Comparison of ENCODE assay signal across 21 mouse cellular contexts in the genomic region with DNA sequence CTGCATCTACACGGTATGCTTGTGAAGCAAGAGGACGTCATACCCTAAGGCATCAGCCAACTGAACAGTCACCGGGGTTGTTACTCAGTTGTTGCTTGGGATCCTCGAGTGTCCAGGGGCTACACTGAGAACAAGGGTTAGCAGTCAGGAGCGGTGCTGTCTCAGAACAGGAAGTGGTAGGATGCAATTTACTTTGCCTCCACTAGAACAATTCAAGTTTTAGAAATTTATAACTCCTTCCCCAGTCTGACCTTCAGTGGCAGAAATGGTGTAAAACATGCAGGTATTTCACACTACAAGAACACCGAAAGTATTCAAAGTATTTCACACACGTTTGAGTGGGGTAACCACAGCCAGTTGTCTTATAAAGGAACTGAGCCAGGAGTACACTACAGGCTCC.
DNase-seq lines count a peak whose midpoint lies in the region; ATAC-seq and TF ChIP-seq lines count a peak whose summit lies in the region.
"Had no signal": no experiment of that assay in that cellular context is flagged by ENCODE, and none has a peak within 500 bp of the region (broad histone marks: within the 10 kb centered on the region; RNA-seq: fewer than 3 reads in every experiment).

No protein-coding gene starts in this region.

- H3K36me3 ChIP-seq in midbrain, postnatal 0 days (ENCODE audit: insufficient read depth, low read length) = no peaks in the 10 kb centered on the region
- H3K36me3 ChIP-seq: embryonic facial prominence, embryonic 12.5 days; forebrain, embryonic 15.5 days; heart, embryonic 12.5 days; hindbrain, embryonic 12.5 days; intestine, embryonic 15.5 days had no signal

- no peaks in the 10 kb centered on the region for H3K4me1 ChIP-seq in midbrain, postnatal 0 days (ENCODE audit: insufficient read depth, low read length)
- H3K4me1 ChIP-seq: embryonic facial prominence, embryonic 12.5 days; forebrain, embryonic 15.5 days; heart, embryonic 12.5 days; hindbrain, embryonic 12.5 days; intestine, embryonic 15.5 days had no signal

- no peak overlapping the region for H3K4me3 ChIP-seq in midbrain, postnatal 0 days (ENCODE audit: low read depth, low read length)
- H3K4me3 ChIP-seq: embryonic facial prominence, embryonic 12.5 days; forebrain, embryonic 15.5 days; heart, embryonic 12.5 days; hindbrain, embryonic 12.5 days; intestine, embryonic 15.5 days had no signal

- WGBS in midbrain, postnatal 0 days = 81% methylated on average over 7 of the region's 7 CpGs

- no peak overlapping the region for H3K9ac ChIP-seq in midbrain, postnatal 0 days (replicated peaks; ENCODE audit: low read length, poor library complexity, severe bottlenecking)
- H3K9ac ChIP-seq: embryonic facial prominence, embryonic 12.5 days; forebrain, embryonic 15.5 days; heart, embryonic 12.5 days; hindbrain, embryonic 12.5 days; intestine, embryonic 15.5 days had no signal

- H3K9me3 ChIP-seq in midbrain, postnatal 0 days (ENCODE audit: low read length) = no peaks in the 10 kb centered on the region
- H3K9me3 ChIP-seq: embryonic facial prominence, embryonic 12.5 days; forebrain, embryonic 15.5 days; heart, embryonic 12.5 days; hindbrain, embryonic 12.5 days; intestine, embryonic 15.5 days had no signal

- no peaks in the 10 kb centered on the region for H3K27me3 ChIP-seq in midbrain, postnatal 0 days (ENCODE audit: insufficient read depth, low read length)
- H3K27me3 ChIP-seq: CH12.LX; embryonic facial prominence, embryonic 12.5 days; forebrain, embryonic 15.5 days; heart, embryonic 12.5 days; hindbrain, embryonic 12.5 days; intestine, embryonic 15.5 days had no signal

- no peak overlapping the region for H3K27ac ChIP-seq in midbrain, postnatal 0 days (ENCODE audit: low read depth, low read length)
- H3K27ac ChIP-seq: embryonic facial prominence, embryonic 12.5 days; forebrain, embryonic 15.5 days; hindbrain, embryonic 12.5 days; hindbrain, postnatal 0 days; intestine, embryonic 15.5 days had no signal

- ATAC-seq in activated CD4-positive, CD25-positive, alpha-beta regulatory T cell, adult 4 months = peak; percentile 44
- no peak for ATAC-seq in midbrain, postnatal 0 days (ENCODE audit: low FRiP score)
- ATAC-seq: forebrain, embryonic 15.5 days; hindbrain, postnatal 0 days; intestine, embryonic 15.5 days had no signal

- peak; percentile 5 for DNase-seq in 3T3-L1 (ENCODE audit: low read depth, low spot score)
- peak; percentile 28 for DNase-seq in CD4-positive, CD25-positive, alpha-beta regulatory T cell, adult 2 months (ENCODE audit: low read depth, low spot score)
- peak; percentile 46 for DNase-seq in induced T-regulatory cell, adult 2 months (ENCODE audit: low read depth)
- DNase-seq in right cerebral cortex, adult 2 months (ENCODE audit: low spot score in 2 of 2) = no peak
- no peak for DNase-seq in midbrain, postnatal 0 days (ENCODE audit: low spot score)
- DNase-seq in Muller cell, postnatal 12 days (ENCODE audit: inconsistent ontology term) = no peak
- DNase-seq: adrenal gland, postnatal 25 days; B cell, adult 2 months; cerebellum, adult 2 months; cerebellum, postnatal 10 days; embryo, embryonic 11 days; gastrocnemius, postnatal 10 days; kidney, adult 18-20 months had no signal

- H3K4me2 ChIP-seq in midbrain, postnatal 0 days (ENCODE audit: low read depth, low read length, poor library complexity, severe bottlenecking) = no peak overlapping the region
- H3K4me2 ChIP-seq: embryonic facial prominence, embryonic 12.5 days; forebrain, embryonic 15.5 days; heart, embryonic 12.5 days; hindbrain, embryonic 12.5 days; intestine, embryonic 15.5 days had no signal

- TF ChIP-seq CTCF in midbrain, postnatal 0 days (IDR thresholded peaks at IDR 0.05) = no peak

Comparison
In these comparisons a context has a peak if more than half of its experiments do, and no peak if none do; other contexts are left out.
1. DNase-seq: peak in 3T3-L1 (single experiment), CD4-positive, CD25-positive, alpha-beta regulatory T cell, adult 2 months (single experiment) and induced T-regulatory cell, adult 2 months (single experiment); none in right cerebral cortex, adult 2 months (0 of 2), midbrain, postnatal 0 days (single experiment) and Muller cell, postnatal 12 days (single experiment).